Mouse (Mus musculus) stomach, embryonic 15.5 days (tissue): ENCODE measurements at regions not wholly inside any gene's neighbourhood (a gene's known extent, or its start where the extent isn't known, plus 50 kb on each side); places are given as distances from the start of the nearest gene placed in this dataset.

Experiments used
- ATAC-seq: fragments of 200-750 bp; cut with Nextera tagmentation; 2 replicates; pipeline ENCODE4 v1.8.0; 2017; ENCODE audit warnings: low read depth, moderate number of reproducible peaks, moderate TSS enrichment; ENCODE audit not compliant: insufficient read depth, low FRiP score
- H3K27ac ChIP-seq: fragments of 300-500 bp; sonication (generic); 2 replicates; pipeline ENCODE4 v1.5.1; 2015; ENCODE audit warnings: mild to moderate bottlenecking, inconsistent platforms
- H3K27me3 ChIP-seq: fragments of 300-500 bp; sonication (generic); replicated peaks from 2 replicates; pipeline ENCODE4 v1.6.1; 2015; ENCODE audit warnings: inconsistent platforms
- H3K36me3 ChIP-seq: fragments of 300-500 bp; sonication (generic); 2 replicates; pipeline ENCODE4 v1.6.1; 2015; ENCODE audit warnings: inconsistent platforms
- H3K4me1 ChIP-seq: fragments of 300-500 bp; sonication (generic); 2 replicates; pipeline ENCODE4 v1.6.1; 2015; ENCODE audit warnings: inconsistent platforms
- H3K4me2 ChIP-seq: fragments of 300-500 bp; sonication (generic); 2 replicates; pipeline ENCODE4 v1.6.1; 2015; ENCODE audit warnings: mild to moderate bottlenecking, inconsistent platforms
- H3K4me3 ChIP-seq: fragments of 300-500 bp; sonication (generic); replicated peaks from 2 replicates; pipeline ENCODE4 v1.5.1; 2015; ENCODE audit warnings: inconsistent platforms
- H3K9ac ChIP-seq: fragments of 300-500 bp; sonication (generic); 2 replicates; pipeline ENCODE4 v1.6.1; 2015; ENCODE audit warnings: inconsistent platforms
- H3K9me3 ChIP-seq: fragments of 300-500 bp; sonication (generic); 2 replicates; pipeline ENCODE4 v1.6.1; 2016; ENCODE audit warnings: inconsistent platforms
- WGBS: fragments of 180-500 bp; shearing (Covaris S2); methylation state at CpG from one replicate; pipeline ENCODE4 v1.1.7; 2015; 5-methylcytosine and 5-hydroxymethylcytosine counted together

DNA sequence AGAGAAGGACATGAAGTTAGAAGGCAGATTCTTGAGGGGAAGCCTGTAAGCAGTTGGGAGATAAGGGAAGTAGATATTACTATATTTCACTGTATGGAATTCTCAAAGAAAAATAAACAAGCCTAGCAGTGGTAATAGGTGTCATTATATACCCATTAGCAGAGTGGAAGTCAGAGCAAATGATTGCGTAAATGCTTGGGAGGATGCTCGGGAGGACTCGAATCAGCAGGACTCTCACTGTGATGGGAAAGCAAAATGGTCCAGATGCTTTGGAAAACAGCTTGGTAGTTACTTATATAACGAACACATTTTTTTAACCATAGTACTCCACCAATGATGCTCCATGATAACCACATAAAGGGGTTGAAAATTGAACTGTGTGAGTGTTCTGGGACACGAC, 100.4 kb upstream of the Bmper start:
- no peaks in the 10 kb centered on the region for H3K4me1 ChIP-seq
- H3K9me3 ChIP-seq: no peaks in the 10 kb centered on the region
- no peak overlapping the region for H3K4me3 ChIP-seq
- H3K9ac ChIP-seq: no peak overlapping the region
- no peak overlapping the region for H3K4me2 ChIP-seq
- no peak overlapping the region for H3K27ac ChIP-seq
- ATAC-seq: no peak
- H3K36me3 ChIP-seq: no peaks in the 10 kb centered on the region
- WGBS: 73% methylated on average over 5 of the region's 5 CpGs
- H3K27me3 ChIP-seq: no peaks in the 10 kb centered on the region

DNA sequence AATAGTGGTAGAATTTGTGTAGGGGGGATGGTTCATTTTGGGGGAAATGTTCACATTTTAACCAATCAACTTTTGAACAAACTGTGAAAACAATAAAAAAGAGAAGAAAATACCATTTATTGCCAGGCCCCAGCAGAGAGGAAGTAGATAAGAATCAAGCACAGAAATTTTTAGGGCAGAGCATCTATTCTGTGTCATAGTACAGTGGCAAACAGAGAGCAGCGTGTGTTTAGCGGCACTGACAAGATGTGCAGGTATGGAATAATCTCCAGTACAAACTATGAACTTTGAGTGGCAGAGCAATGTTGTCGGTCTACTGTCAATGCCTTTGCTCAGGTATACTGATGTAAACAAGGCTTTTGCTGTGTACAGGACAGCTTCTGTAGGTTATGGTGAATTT, 99.4 kb upstream of the Bmper start:
- Histone ChIP-seq H3K9me3 (no peaks in the 10 kb centered on the region), H3K4me2 (no peak overlapping the region), H3K27me3 (no peaks in the 10 kb centered on the region), H3K36me3 (no peaks in the 10 kb centered on the region), H3K4me1 (no peaks in the 10 kb centered on the region), H3K9ac (no peak overlapping the region), H3K27ac (no peak overlapping the region), H3K4me3 (no peak overlapping the region)
- 75% methylated on average over 3 of the region's 3 CpGs for WGBS
- ATAC-seq: no peak

GRCm38 (mm10) chr9:23125761-23126704, 96.8 kb upstream of the Bmper start:
- H3K4me2 ChIP-seq: no peak overlapping the region
- ATAC-seq: no peak
- no peaks in the 10 kb centered on the region for H3K27me3 ChIP-seq
- no peak overlapping the region for H3K4me3 ChIP-seq
- H3K36me3 ChIP-seq: no peaks in the 10 kb centered on the region
- no peaks in the 10 kb centered on the region for H3K9me3 ChIP-seq
- WGBS: 49% methylated on average over 10 of the region's 10 CpGs
- no peak overlapping the region for H3K27ac ChIP-seq
- H3K9ac ChIP-seq: no peak overlapping the region
- H3K4me1 ChIP-seq: no peaks in the 10 kb centered on the region

DNA sequence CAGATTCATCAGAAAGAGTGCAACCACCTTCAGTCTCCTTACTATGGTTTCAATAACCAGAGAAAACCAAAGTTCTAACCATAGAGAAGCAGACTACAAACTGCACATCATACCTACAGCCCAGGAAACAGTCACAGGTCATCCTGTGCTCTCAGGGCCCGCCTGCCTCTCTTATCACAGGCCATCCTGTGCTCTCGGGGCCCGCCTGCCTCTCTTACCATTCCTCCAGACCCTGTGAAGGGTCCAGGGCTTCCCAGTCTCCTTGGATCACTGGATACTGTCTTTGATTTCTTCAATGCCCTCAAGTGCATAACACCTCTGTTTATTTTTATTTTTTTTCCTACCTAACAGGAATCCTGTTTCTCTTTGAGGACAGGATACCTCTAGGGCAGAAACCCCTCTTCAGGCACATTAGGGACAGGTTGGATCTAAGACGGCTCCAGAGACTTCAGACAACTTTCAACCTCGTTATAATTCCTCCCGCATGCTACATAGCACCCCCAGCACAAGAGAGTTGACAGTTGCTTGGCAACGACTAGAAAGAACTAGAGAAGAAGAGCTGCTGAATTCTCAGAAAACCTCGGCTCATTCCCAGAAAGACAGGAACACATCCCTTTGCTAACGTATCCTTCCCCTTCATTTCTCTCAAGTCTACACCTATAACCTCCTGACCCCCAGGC, 95.4 kb upstream of the Bmper start:
- Histone ChIP-seq H3K9ac (no peak overlapping the region), H3K27ac (no peak overlapping the region), H3K36me3 (no peaks in the 10 kb centered on the region), H3K27me3 (no peaks in the 10 kb centered on the region), H3K4me1 (no peaks in the 10 kb centered on the region), H3K9me3 (no peaks in the 10 kb centered on the region), H3K4me3 (no peak overlapping the region), H3K4me2 (no peak overlapping the region)
- WGBS: 58% methylated on average over 9 of the region's 9 CpGs
- ATAC-seq: no peak

GRCm38 (mm10) chr9:23128018-23128369, 94.9 kb upstream of the Bmper start:
- H3K4me2 ChIP-seq: no peak overlapping the region
- no peak overlapping the region for H3K27ac ChIP-seq
- WGBS: 54% methylated on average over 2 of the region's 2 CpGs
- H3K4me1 ChIP-seq: no peaks in the 10 kb centered on the region
- no peaks in the 10 kb centered on the region for H3K36me3 ChIP-seq
- H3K4me3 ChIP-seq: no peak overlapping the region
- ATAC-seq: no peak
- H3K9ac ChIP-seq: no peak overlapping the region
- H3K27me3 ChIP-seq: no peaks in the 10 kb centered on the region
- H3K9me3 ChIP-seq: no peaks in the 10 kb centered on the region

- no peaks in the 10 kb centered on the region for H3K27me3 ChIP-seq
- no peak for ATAC-seq
- WGBS: 79% methylated on average over 2 of the region's 2 CpGs
- H3K4me2 ChIP-seq: no peak overlapping the region
- 0 out of 2 replicates have a peak, but pooled peaks cover 3% of the 10 kb centered on the region for H3K4me1 ChIP-seq
- no peak overlapping the region for H3K27ac ChIP-seq
- no peaks in the 10 kb centered on the region for H3K9me3 ChIP-seq
- no peak overlapping the region for H3K4me3 ChIP-seq
- no peaks in the 10 kb centered on the region for H3K36me3 ChIP-seq
- H3K9ac ChIP-seq: no peak overlapping the region
These were observed 88.9 kb upstream of the Bmper start for GRCm38 (mm10) chr9:23134006-23134405.

DNA sequence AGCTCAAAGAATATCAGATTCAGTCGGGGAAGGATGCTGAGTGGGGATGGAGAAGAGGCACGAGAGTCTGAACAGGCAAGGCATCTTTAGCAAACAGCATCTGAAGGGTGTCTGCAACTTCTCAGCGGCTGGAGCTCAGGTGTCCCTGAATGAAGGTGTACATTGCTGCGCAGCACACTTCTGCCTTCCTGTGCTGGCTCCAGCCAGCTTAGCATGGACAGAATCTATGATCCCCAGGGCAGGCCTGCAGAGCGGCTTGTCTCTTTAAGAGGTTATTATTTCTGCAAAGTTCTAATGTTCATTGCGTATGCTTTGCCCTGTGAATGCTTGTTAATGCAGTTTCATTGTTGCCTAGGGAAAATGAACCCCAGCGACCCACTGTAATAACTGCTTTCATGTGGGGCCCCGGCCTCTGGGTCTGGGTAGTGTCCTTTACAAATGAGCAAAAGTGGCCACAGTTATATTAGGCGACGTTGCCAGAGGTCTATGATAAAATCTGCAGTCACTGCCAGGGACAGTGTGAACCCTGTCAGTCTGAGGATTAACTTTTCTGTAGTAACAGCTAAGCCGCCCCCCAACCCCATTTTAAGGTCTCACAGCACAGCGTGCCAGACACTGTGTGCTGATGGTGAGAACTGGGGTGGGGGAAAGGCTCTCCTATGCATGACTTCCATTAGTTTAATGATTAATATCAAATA, 88.3 kb upstream of the Bmper start:
- Histone ChIP-seq H3K4me2 (no peak overlapping the region), H3K4me3 (no peak overlapping the region), H3K36me3 (no peaks in the 10 kb centered on the region), H3K4me1 (0 out of 2 replicates have a peak, but pooled peaks cover 3% of the 10 kb centered on the region), H3K9me3 (no peaks in the 10 kb centered on the region), H3K9ac (no peak overlapping the region), H3K27me3 (no peaks in the 10 kb centered on the region), H3K27ac (no peak overlapping the region)
- WGBS: 67% methylated on average over 12 of the region's 12 CpGs
- ATAC-seq: no peak

GRCm38 (mm10) chr9:23136511-23136910, 86.4 kb upstream of the Bmper start:
- H3K9ac ChIP-seq: no peak overlapping the region
- H3K4me1 ChIP-seq: 0 out of 2 replicates have a peak, but pooled peaks cover 3% of the 10 kb centered on the region
- H3K27ac ChIP-seq: no peak overlapping the region
- no peaks in the 10 kb centered on the region for H3K27me3 ChIP-seq
- H3K4me2 ChIP-seq: no peak overlapping the region
- no peak overlapping the region for H3K4me3 ChIP-seq
- ATAC-seq: no peak
- H3K36me3 ChIP-seq: no peaks in the 10 kb centered on the region
- H3K9me3 ChIP-seq: no peaks in the 10 kb centered on the region
- WGBS: 80% methylated on average over 5 of the region's 5 CpGs

GRCm38 (mm10) chr9:23137682-23138210, 85.1 kb upstream of the Bmper start:
- H3K36me3 ChIP-seq: no peaks in the 10 kb centered on the region
- no peaks in the 10 kb centered on the region for H3K9me3 ChIP-seq
- H3K27me3 ChIP-seq: no peaks in the 10 kb centered on the region
- H3K4me1 ChIP-seq: 0 out of 2 replicates have a peak, but pooled peaks cover 3% of the 10 kb centered on the region
- ATAC-seq: no peak
- 55% methylated on average over 5 of the region's 5 CpGs for WGBS
- H3K4me3 ChIP-seq: no peak overlapping the region
- H3K27ac ChIP-seq: no peak overlapping the region
- no peak overlapping the region for H3K4me2 ChIP-seq
- no peak overlapping the region for H3K9ac ChIP-seq

DNA sequence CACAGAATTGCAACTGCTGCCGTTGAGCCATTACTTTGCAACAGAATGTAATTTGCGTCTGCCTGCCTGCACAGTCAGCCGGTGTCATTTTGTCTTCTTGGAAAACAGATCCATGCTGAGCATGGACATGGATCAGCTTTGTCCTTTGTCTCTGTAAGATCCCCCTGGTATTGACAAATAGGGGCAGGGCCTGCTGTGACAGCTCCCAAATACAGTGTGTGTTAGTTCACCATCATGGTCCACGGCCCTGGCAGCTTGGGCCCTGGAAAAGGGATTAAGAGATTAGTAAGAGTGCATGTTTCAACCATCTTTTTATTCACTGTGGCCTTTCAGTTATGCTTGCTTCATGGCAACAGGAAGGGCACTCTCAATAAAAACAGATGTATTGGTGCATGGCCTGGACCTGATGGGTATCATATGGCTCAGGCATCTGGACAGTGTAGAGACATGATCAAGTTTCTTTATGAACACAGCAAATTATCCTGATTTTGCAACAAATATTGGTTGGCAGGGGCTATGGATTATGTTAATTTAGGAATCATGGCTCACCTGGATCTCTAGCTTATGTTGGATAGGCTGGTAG, 83.2 kb upstream of the Bmper start:
- 66% methylated on average over 4 of the region's 4 CpGs for WGBS
- no peaks in the 10 kb centered on the region for H3K27me3 ChIP-seq
- H3K4me2 ChIP-seq: no peak overlapping the region
- H3K4me3 ChIP-seq: no peak overlapping the region
- H3K36me3 ChIP-seq: no peaks in the 10 kb centered on the region
- ATAC-seq: no peak
- no peak overlapping the region for H3K9ac ChIP-seq
- H3K4me1 ChIP-seq: no peaks in the 10 kb centered on the region
- no peak overlapping the region for H3K27ac ChIP-seq
- H3K9me3 ChIP-seq: no peaks in the 10 kb centered on the region

DNA sequence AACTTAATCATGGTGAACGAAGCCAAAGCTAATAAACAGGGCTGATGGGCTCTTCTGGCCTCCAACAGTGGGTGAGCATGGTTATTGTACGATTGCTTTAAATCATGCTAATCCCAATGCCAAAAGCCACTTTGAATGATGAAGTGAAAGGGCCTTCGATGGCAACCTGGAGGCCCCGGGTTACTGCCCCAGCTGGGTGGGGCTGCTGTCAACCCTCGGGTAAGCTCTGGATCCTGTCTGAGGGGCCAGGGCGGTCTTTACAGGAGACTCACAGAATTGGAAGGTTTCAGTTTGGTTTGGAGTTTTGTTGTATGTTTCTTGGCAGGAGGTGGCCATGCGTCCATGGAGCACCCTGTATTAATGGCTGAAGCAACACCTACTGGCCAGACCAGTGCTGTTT, 78.6 kb upstream of the Bmper start:
- 64% methylated on average over 7 of the region's 7 CpGs for WGBS
- no peaks in the 10 kb centered on the region for H3K9me3 ChIP-seq
- no peak overlapping the region for H3K4me3 ChIP-seq
- no peaks in the 10 kb centered on the region for H3K4me1 ChIP-seq
- no peak for ATAC-seq
- H3K4me2 ChIP-seq: no peak overlapping the region
- no peak overlapping the region for H3K27ac ChIP-seq
- H3K27me3 ChIP-seq: no peaks in the 10 kb centered on the region
- H3K36me3 ChIP-seq: no peaks in the 10 kb centered on the region
- no peak overlapping the region for H3K9ac ChIP-seq
